Mouse (Mus musculus): Measurements from ENCODE around the gene Slc44a5. TPM values are rescaled to one million over a fixed set of nuclear protein-coding genes. Genes with fewer than 3 reads are reported as not detected.
A peak's percentile ranks its signal among the peaks of the same experiment; 100 is the strongest.
"Not testable (repeated sequence)": the region's sequence is repeated elsewhere in the genome, so short reads cannot be mapped to it uniquely, and the experiment has no call there.

Slc44a5 gene
- polyA plus RNA-seq, 1 experiment from 2014 or later: 15.5 TPM

DNA sequence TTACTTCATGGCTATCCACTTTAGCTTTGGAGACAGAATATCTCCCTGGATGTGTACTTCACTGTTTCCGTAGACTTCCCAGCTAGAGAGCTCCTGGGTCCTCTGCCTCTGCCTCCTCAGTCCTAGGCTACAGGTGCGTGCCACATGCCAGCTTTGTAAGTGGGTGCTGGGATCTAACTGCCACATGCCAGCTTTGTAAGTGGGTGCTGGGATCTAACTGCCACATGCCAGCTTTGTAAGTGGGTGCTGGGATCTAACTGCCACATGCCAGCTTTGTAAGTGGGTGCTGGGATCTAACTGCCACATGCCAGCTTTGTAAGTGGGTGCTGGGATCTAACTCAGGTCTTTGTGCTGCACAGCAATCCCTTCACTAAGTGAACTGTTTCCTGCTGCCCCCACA lies 281.0 kb downstream of the Slc44a5 start:
- H3K4me3 ChIP-seq (replicated peaks; ENCODE audit: low read depth, low read length); DNase-seq; ATAC-seq (ENCODE audit: low FRiP score, low TSS enrichment); H3K36me3 ChIP-seq (ENCODE audit: control insufficient read depth, insufficient read depth, low read length); H3K4me2 ChIP-seq (ENCODE audit: low read length); H3K9me3 ChIP-seq (ENCODE audit: control insufficient read depth, low read length); H3K27me3 ChIP-seq (ENCODE audit: control insufficient read depth, insufficient read depth, low read length); H3K9ac ChIP-seq (replicated peaks; ENCODE audit: low read length); H3K27ac ChIP-seq (replicated peaks; ENCODE audit: low read depth, low read length); H3K4me1 ChIP-seq (ENCODE audit: control insufficient read depth, insufficient read depth, low read length): not testable (repeated sequence)
- 96% methylated on average over 2 of the region's 2 CpGs for whole genome bisulfite sequencing

DNA sequence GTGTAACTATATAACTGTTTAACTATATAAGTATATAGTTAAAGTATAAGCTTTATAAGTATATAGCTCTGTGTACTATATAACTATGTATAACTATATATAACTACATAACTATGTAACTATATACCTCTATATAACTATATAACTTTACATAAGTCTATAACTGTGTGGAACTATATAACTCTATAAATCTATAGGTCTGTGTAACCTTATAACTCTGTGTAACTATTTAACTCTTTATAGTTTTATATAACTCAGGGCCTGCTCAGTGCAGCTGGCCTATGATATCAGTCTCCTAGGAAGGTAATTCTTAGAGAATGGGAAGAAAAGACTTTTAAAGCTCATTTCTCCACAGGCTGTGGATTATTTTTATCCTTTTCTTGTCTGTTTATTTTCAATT lies 284.1 kb downstream of the Slc44a5 start:
- Histone ChIP-seq H3K9ac (replicated peaks; ENCODE audit: low read length) (no peak overlapping the region), H3K4me1 (ENCODE audit: control insufficient read depth, insufficient read depth, low read length) (no peaks in the 10 kb centered on the region), H3K27ac (replicated peaks; ENCODE audit: low read depth, low read length) (no peak overlapping the region), H3K9me3 (ENCODE audit: control insufficient read depth, low read length) (no peaks in the 10 kb centered on the region), H3K36me3 (ENCODE audit: control insufficient read depth, insufficient read depth, low read length) (no peaks in the 10 kb centered on the region), H3K27me3 (ENCODE audit: control insufficient read depth, insufficient read depth, low read length) (no peaks in the 10 kb centered on the region), H3K4me2 (ENCODE audit: low read length) (no peak overlapping the region), H3K4me3 (replicated peaks; ENCODE audit: low read depth, low read length) (no peak overlapping the region)
- ATAC-seq (ENCODE audit: low FRiP score, low TSS enrichment) (no peak), DNase-seq (no peak)

DNA sequence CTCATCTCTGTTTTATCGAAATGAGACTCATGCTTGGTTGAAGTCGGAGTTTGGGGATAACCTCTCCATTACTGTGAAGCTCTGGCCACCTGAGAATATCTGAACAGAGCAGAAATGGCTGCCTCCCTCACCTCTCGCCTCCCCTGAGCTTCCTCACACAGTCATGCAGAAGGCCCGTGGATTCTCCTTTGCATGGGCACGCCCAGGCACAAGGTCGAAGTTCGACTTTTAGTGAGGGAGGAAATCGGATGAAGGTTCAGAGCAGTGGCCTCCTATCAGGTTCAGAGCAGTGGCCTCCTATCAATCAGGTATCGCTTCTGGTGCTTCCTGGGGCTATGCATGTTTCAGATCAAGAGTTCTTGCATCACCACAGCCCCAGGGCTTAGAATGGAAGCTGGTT lies 295.1 kb downstream of the Slc44a5 start:
- no peaks in the 10 kb centered on the region for H3K9me3 ChIP-seq (ENCODE audit: control insufficient read depth, low read length)
- no peaks in the 10 kb centered on the region for H3K27me3 ChIP-seq (ENCODE audit: control insufficient read depth, insufficient read depth, low read length)
- H3K36me3 ChIP-seq (ENCODE audit: control insufficient read depth, insufficient read depth, low read length): no peaks in the 10 kb centered on the region
- no peak overlapping the region for H3K4me3 ChIP-seq (replicated peaks; ENCODE audit: low read depth, low read length)
- DNase-seq (no peak), ATAC-seq (ENCODE audit: low FRiP score, low TSS enrichment) (no peak)
- 85% methylated on average over 9 of the region's 9 CpGs for WGBS
- no peak overlapping the region for H3K9ac ChIP-seq (replicated peaks; ENCODE audit: low read length)
- no peak overlapping the region for H3K27ac ChIP-seq (replicated peaks; ENCODE audit: low read depth, low read length)
- no peak overlapping the region for H3K4me2 ChIP-seq (ENCODE audit: low read length)
- no peaks in the 10 kb centered on the region for H3K4me1 ChIP-seq (ENCODE audit: control insufficient read depth, insufficient read depth, low read length)

DNA sequence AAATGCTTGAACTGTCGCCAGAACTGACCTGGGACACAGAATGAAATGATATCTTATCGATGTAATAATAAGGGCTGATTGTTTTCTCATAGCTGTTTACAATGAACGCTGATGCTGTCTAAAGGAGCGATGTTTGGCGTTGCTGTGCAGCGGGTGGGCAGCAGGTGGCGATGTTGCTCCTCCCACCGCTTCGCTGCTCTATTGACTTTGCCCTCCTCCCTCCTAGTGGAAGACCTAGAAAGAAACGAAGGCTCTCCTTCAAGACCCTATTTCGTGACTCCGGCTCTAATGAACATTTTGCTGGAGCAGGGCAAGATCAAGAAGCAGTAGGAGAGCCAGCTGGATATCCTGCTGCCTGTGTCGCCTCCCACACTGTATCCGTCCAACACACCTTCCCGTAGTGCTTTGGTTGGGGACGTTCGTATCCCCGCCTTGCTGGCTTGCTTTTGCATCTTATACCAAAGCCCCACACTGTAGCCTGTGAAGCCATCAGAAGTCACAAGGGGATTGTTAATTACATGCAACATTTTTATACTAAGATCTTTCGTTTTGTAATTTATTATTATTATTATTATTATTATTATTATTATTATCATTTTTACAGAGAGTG lies 296.6 kb downstream of the Slc44a5 start:
- peak overlapping the region; percentile 3; the same call in 1 of the 2 replicates for H3K4me3 ChIP-seq (replicated peaks; ENCODE audit: low read depth, low read length)
- WGBS: 12% methylated on average over 19 of the region's 19 CpGs
- 0 out of 2 replicates have a peak overlapping the region, but pooled peaks have one; percentile 2 for H3K9ac ChIP-seq (replicated peaks; ENCODE audit: low read length)
- no peaks in the 10 kb centered on the region for H3K27me3 ChIP-seq (ENCODE audit: control insufficient read depth, insufficient read depth, low read length)
- H3K27ac ChIP-seq (replicated peaks; ENCODE audit: low read depth, low read length): no peak overlapping the region
- H3K4me2 ChIP-seq (ENCODE audit: low read length): peak overlapping the region; percentile 48
- ATAC-seq (ENCODE audit: low FRiP score, low TSS enrichment) (peak; percentile 80; the same call in 1 of the 2 replicates), DNase-seq (peak; percentile 90)
- no peaks in the 10 kb centered on the region for H3K36me3 ChIP-seq (ENCODE audit: control insufficient read depth, insufficient read depth, low read length)
- no peaks in the 10 kb centered on the region for H3K9me3 ChIP-seq (ENCODE audit: control insufficient read depth, low read length)
- H3K4me1 ChIP-seq (ENCODE audit: control insufficient read depth, insufficient read depth, low read length): no peaks in the 10 kb centered on the region

DNA sequence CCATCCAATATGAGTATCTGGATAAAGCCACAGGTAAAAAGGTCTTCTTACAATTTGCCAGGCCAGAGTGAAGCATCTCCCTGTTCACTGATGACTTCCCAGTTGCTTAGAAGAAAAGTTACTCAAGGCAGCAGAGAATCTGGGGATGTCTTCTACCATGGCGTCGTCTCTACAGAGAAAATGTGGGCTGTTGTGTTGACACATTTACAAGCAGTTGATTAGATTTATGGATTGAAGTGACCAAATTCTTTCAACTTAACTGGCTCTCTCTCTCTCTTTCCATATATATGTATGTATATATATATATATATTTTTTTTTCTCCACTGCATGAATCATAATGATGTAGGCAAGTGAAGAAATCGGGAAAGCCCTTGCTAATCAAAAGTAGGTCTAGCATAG lies 301.4 kb downstream of the Slc44a5 start:
- ATAC-seq (ENCODE audit: low FRiP score, low TSS enrichment) (no peak), DNase-seq (no peak)
- Histone ChIP-seq H3K27me3 (ENCODE audit: control insufficient read depth, insufficient read depth, low read length) (no peaks in the 10 kb centered on the region), H3K36me3 (ENCODE audit: control insufficient read depth, insufficient read depth, low read length) (no peaks in the 10 kb centered on the region), H3K4me2 (ENCODE audit: low read length) (no peak overlapping the region), H3K27ac (replicated peaks; ENCODE audit: low read depth, low read length) (no peak overlapping the region), H3K9me3 (ENCODE audit: control insufficient read depth, low read length) (no peaks in the 10 kb centered on the region), H3K4me1 (ENCODE audit: control insufficient read depth, insufficient read depth, low read length) (no peaks in the 10 kb centered on the region), H3K9ac (replicated peaks; ENCODE audit: low read length) (no peak overlapping the region), H3K4me3 (replicated peaks; ENCODE audit: low read depth, low read length) (no peak overlapping the region)
- 95% methylated on average over 3 of the region's 3 CpGs for WGBS

DNA sequence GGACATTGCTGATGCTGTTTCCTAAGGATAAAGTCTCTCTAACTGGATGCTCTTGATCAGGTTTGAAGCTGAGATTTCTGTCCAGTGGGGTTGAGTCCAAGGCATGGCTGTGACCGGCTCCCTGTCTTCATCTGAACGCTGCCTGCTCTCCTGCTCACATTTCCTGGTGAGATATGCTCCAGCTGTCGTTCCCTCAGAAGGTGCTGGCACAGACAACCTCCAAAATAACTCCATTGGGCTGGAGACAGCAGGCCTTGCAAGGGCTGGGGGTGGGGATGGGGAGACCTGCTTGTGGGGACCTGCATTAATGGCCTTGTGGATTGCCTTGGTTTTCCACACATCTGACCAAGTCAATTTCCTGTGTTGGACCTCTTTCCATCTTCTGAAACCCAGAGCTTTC lies 311.0 kb downstream of the Slc44a5 start:
- ATAC-seq (ENCODE audit: low FRiP score, low TSS enrichment): no peak
- no peak overlapping the region for H3K4me2 ChIP-seq (ENCODE audit: low read length)

DNA sequence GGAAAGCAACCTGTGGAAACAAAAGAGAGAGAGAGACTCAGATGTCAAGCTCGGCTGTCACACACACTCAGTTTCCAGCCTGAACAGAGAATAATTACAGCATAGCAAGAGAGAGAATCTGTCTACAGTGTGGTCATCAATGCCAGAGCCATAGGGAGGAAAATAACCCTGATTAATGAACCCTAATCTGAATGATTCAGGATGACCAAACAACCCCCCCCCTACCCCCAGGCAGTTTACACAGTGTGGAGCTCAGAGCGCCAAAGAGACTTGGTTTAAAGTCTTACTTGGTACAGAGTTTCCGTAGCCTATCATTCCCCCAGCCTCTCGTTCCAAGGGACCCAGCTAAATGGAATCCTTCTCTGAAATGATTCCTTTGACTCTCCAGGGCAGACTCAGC lies 312.1 kb downstream of the Slc44a5 start:
- DNase-seq (no peak), ATAC-seq (ENCODE audit: low FRiP score, low TSS enrichment) (no peak)
- Histone ChIP-seq H3K4me2 (ENCODE audit: low read length) (no peak overlapping the region), H3K9me3 (ENCODE audit: control insufficient read depth, low read length) (no peaks in the 10 kb centered on the region), H3K4me3 (replicated peaks; ENCODE audit: low read depth, low read length) (no peak overlapping the region), H3K27ac (replicated peaks; ENCODE audit: low read depth, low read length) (no peak overlapping the region), H3K36me3 (ENCODE audit: control insufficient read depth, insufficient read depth, low read length) (no peaks in the 10 kb centered on the region), H3K27me3 (ENCODE audit: control insufficient read depth, insufficient read depth, low read length) (no peaks in the 10 kb centered on the region), H3K9ac (replicated peaks; ENCODE audit: low read length) (no peak overlapping the region), H3K4me1 (ENCODE audit: control insufficient read depth, insufficient read depth, low read length) (no peaks in the 10 kb centered on the region)
- WGBS: 70% methylated on average over 4 of the region's 4 CpGs

More for the DNA sequence above, 311.0 kb downstream of the Slc44a5 start:
- DNase-seq: no peak
- H3K27ac ChIP-seq (replicated peaks; ENCODE audit: low read depth, low read length): no peak overlapping the region
- WGBS: 82% methylated on average over 3 of the region's 3 CpGs
- no peak overlapping the region for H3K4me3 ChIP-seq (replicated peaks; ENCODE audit: low read depth, low read length)
- H3K36me3 ChIP-seq (ENCODE audit: control insufficient read depth, insufficient read depth, low read length): no peaks in the 10 kb centered on the region
- H3K9me3 ChIP-seq (ENCODE audit: control insufficient read depth, low read length): no peaks in the 10 kb centered on the region
- no peaks in the 10 kb centered on the region for H3K27me3 ChIP-seq (ENCODE audit: control insufficient read depth, insufficient read depth, low read length)
- H3K9ac ChIP-seq (replicated peaks; ENCODE audit: low read length): no peak overlapping the region
- H3K4me1 ChIP-seq (ENCODE audit: control insufficient read depth, insufficient read depth, low read length): no peaks in the 10 kb centered on the region

DNA sequence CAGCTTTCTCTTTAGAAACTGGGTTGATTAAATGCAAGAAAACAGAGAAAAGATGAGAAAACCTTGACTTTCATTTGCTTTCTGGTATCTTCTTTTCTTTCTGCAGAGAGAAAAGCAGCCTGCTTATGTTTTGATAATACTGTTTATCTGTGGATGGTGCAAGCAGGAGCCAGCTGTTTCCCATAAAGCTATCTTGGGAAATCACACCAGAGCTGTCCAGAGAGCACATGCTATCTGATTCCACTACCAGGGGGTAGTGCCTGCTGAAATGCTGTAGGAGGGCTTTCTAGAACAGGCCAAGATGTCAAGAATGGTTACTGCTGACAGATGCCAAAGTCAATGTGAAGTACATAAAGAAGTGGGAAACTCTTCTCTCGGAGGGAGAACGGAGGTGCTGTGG lies 314.0 kb downstream of the Slc44a5 start:
- H3K27me3 ChIP-seq (ENCODE audit: control insufficient read depth, insufficient read depth, low read length): no peaks in the 10 kb centered on the region
- H3K9ac ChIP-seq (replicated peaks; ENCODE audit: low read length): no peak overlapping the region
- ATAC-seq (ENCODE audit: low FRiP score, low TSS enrichment) (no peak), DNase-seq (no peak)
- no peaks in the 10 kb centered on the region for H3K4me1 ChIP-seq (ENCODE audit: control insufficient read depth, insufficient read depth, low read length)
- no peak overlapping the region for H3K4me3 ChIP-seq (replicated peaks; ENCODE audit: low read depth, low read length)
- 99% methylated on average over 2 of the region's 2 CpGs for WGBS
- H3K27ac ChIP-seq (replicated peaks; ENCODE audit: low read depth, low read length): no peak overlapping the region
- no peak overlapping the region for H3K4me2 ChIP-seq (ENCODE audit: low read length)
- H3K9me3 ChIP-seq (ENCODE audit: control insufficient read depth, low read length): no peaks in the 10 kb centered on the region
- no peaks in the 10 kb centered on the region for H3K36me3 ChIP-seq (ENCODE audit: control insufficient read depth, insufficient read depth, low read length)

DNA sequence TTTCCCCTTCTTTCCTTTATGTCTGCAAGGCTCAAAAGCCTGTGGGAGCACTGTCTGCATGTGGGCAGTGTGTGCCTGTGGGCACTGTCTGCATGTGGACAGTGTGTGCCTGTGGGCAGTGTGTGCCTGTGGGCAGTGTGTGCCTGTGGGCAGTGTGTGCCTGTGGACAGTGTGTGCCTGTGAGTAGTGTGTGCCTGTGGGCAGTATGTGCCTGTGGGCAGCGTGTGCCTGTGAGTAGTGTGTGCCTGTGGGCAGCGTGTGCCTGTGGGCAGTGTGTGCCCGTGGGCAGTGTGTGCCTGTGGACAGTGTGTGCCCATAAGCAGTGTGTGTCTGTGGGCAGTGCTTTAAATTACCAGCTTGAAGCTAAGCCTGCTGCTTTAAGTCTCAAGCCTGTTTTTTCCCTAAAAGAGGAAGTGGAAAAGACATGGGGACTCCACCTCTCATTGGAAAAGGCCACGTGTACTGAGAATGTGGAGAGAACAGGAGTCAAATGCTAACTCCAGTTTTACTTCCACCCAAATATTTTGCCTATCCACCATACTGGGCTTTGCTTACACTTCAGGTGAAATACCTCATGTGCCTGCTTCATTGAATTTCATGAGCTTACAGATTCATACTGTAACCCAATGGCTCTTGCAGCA lies 315.3 kb downstream of the Slc44a5 start:
- Histone ChIP-seq H3K27ac (replicated peaks; ENCODE audit: low read depth, low read length) (no peak overlapping the region), H3K27me3 (ENCODE audit: control insufficient read depth, insufficient read depth, low read length) (no peaks in the 10 kb centered on the region), H3K4me2 (ENCODE audit: low read length) (no peak overlapping the region), H3K4me1 (ENCODE audit: control insufficient read depth, insufficient read depth, low read length) (no peaks in the 10 kb centered on the region), H3K36me3 (ENCODE audit: control insufficient read depth, insufficient read depth, low read length) (no peaks in the 10 kb centered on the region), H3K9me3 (ENCODE audit: control insufficient read depth, low read length) (no peaks in the 10 kb centered on the region), H3K4me3 (replicated peaks; ENCODE audit: low read depth, low read length) (no peak overlapping the region), H3K9ac (replicated peaks; ENCODE audit: low read length) (no peak overlapping the region)
- DNase-seq (no peak), ATAC-seq (ENCODE audit: low FRiP score, low TSS enrichment) (no peak)
- 84% methylated on average over 4 of the region's 4 CpGs for WGBS

Data from midbrain, embryonic 14.5 days (tissue).